Mouse (Mus musculus): ENCODE measurements around the gene Galnt2. TPM values are rescaled to one million over a fixed set of nuclear protein-coding genes. Genes with fewer than 3 reads are reported as not detected.

The Galnt2 gene
- total RNA-seq, 4 experiments from 2014 or later: 47.0 to 66.5 (median 54.4) TPM

DNA sequence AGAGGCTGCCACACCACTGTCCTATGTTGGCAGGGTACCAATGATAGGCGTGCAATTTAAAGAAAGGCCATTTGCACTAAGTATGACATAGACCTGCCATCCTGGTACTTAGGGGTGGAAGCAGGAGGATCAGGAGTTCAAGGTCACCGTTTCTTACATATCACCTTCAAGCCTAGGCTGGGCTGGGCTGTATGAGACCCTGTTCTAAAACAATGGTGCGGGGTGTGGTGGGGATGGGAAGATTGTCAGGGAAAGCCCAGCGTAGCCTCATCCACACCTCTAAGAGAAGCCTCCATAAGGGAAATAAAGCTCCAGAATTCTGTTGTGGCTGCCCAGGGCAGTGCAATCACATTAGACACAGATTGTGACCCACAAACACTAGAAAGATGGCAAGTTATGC lies 4.3 kb downstream of the Galnt2 start:
- DNase-seq: no peak

- DNase-seq: no peak
Measured at GRCm38 (mm10) chr8:124239350-124239749, 8.2 kb downstream of the Galnt2 start.

- DNase-seq: no peak
Measured at GRCm38 (mm10) chr8:124240932-124241331, 9.7 kb downstream of the Galnt2 start.

GRCm38 (mm10) chr8:124242208-124242607 lies 11.0 kb downstream of the Galnt2 start:
- DNase-seq: no peak

GRCm38 (mm10) chr8:124242913-124243312 lies 11.7 kb downstream of the Galnt2 start:
- DNase-seq: no peak

DNA sequence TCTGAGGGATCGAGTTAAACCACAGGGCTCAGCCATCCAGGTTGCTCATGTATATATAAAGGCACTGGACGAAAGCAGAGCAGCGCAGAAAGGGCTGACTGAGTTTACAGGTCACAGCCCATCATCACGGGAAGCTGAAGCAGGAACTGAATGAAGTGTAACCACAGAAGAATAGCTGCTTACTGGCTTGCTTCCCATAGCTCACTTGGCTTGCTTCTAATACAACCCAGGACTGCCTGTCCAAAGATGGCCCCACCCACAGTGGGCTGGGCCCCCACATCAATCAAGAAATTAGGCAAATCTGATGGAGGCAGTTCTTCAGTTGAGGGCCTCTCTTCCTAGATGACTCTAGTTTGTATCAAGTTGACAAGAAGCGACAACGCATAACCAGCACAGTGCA lies 16.4 kb downstream of the Galnt2 start:
- no peak for DNase-seq

- no peak for DNase-seq
Measured at GRCm38 (mm10) chr8:124248688-124249087, 17.5 kb downstream of the Galnt2 start.

DNA sequence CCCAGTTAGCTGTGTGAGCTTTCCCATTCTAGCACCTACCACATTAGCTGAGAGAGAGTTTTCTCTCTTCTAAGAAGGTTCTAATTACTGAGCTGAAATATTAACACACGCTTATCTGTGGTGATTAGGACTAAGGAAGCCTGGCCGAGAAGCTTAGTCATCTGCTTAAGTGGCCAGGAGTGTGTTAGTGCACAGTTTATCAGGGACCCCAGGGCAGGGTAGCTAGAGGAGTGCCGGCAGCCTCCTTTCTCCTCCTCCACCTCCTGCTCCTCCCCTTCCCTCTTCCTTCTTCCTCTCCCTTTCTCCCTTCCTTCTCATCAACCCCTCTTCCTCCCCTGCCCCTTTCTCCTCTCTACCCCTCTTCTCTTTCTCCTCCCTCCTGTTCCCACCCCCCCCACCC lies 19.1 kb downstream of the Galnt2 start:
- DNase-seq: no peak

GRCm38 (mm10) chr8:124250785-124251184 lies 19.6 kb downstream of the Galnt2 start:
- DNase-seq: peak; percentile 48

- no peak for DNase-seq
Measured at GRCm38 (mm10) chr8:124252533-124252950, 21.4 kb downstream of the Galnt2 start.

DNA sequence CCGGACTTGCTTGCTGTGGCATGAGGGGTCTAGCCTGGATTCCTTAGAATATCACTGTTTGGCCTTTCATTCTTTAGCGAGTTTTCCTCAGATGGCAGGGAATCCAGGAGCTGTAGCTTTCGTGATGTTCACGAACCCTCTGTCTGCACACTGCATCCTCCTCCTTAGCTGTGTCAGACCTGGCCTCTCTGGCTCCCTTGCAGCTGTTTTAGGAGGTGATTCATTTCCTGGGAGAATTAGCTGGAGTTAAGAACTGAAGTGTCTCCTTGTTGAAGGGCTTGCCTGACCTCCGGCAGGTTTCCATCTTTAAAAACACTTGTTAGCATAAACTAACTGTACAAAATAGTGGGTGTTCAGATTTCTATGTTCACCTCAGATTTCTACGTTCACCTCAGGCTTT lies 22.7 kb downstream of the Galnt2 start:
- no peak for DNase-seq

- DNase-seq: no peak
Measured at GRCm38 (mm10) chr8:124256841-124257240, 25.6 kb downstream of the Galnt2 start.

DNA sequence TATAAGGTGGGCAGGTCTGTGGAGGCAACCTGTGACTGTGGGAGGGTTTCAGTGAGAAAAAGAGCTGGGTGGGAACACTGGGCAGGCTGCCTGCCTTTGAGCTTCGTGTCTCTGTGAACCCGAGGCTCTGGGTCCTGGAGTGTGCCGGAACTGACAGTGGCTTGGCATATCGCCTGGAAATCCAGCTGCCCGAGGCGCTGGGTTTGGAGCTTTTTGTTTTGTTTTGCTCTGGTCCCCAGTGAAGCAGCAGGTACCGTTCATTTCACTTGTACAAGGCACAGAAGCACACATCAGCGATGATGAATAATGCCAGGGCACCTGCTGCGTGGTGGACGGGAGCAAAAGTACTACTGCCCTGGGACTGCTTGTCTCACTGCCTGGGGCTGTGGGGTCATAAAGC lies 26.2 kb downstream of the Galnt2 start:
- DNase-seq: peak; percentile 59

GRCm38 (mm10) chr8:124259146-124259545 lies 28.0 kb downstream of the Galnt2 start:
- no peak for DNase-seq

DNA sequence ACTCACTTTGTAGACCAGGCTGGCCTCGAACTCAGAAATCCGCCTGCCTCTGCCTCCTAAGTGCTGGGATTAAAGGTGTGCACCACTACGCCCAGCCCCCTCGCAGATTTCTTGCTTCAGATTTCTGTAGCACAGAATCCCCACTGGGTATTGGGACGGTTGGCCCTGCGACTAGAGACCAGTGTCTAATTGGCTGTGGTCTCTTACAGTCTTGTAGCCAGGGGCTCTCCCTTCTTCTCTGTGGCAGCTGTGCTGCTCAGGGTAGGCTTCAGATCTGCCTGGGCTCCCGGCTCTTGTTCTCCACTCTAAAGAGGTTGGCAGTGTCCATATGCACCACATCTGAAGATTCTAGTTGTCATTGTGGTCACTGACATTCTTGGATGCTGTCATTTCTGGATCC lies 28.7 kb downstream of the Galnt2 start:
- no peak for DNase-seq

DNA sequence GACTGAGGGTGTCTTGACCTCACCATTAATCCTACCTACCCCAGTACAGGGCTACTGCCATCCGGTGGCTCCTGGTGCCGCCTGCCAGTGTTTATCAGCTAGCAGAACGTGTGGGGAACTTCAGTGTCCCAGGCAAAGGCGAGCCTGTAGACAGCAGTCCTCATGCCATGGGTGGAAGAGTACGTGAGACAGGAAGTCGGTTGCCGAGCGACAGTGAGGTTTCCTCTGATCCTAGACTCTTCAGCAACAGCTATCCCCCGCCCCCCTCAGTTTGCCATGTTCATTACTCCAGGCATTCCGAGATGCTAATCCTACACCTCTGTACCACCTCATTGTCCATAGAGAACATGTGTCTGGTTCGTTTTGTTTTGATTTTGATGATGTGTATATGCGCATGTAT lies 29.2 kb downstream of the Galnt2 start:
- no peak for DNase-seq

DNA sequence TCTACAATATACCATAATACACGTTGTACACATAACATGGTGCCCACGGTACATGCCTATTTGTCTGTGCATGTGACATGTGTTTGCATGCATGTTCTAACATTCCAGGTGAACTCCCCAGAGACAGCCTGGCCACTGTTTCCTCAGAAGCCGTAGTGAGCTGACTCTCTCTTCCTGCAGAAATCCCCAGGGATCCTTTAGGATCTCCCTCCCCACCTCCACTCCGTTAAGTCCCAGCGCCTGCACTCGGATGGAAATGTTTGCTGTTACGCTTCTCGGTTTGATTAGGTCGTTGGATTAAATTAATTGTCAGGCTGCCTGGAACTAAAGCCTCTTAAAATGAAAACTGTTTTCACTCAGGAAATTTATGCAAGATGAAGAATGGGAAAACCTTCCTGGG lies 31.9 kb downstream of the Galnt2 start:
- DNase-seq: no peak

- no peak for DNase-seq
Measured at GRCm38 (mm10) chr8:124264032-124264431, 32.8 kb downstream of the Galnt2 start.

- no peak for DNase-seq
Measured at GRCm38 (mm10) chr8:124264671-124265070, 33.5 kb downstream of the Galnt2 start.

- DNase-seq: no peak
Measured at GRCm38 (mm10) chr8:124265130-124265529, 33.9 kb downstream of the Galnt2 start.

DNA sequence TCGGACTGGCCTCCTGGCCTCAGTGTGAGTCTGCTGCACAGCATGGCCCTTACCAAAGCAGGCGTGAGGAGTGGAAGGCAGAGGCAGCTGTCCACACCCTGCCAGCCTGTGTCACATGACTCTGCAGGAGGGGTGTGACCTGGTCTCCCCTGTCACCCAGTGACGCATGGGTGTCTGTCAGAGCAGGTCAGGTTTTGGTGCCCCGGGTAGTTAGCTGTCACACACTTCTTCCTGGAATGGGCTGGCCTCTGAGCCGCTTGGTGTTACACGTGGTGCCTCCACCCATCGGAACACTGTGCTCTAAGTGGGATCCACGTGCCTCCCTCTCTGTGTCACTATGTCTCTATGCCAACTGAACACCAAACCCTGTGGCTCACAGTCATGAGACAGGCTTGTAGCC lies 34.6 kb downstream of the Galnt2 start:
- peak; percentile 43 for DNase-seq

GRCm38 (mm10) chr8:124267206-124267605 lies 36.0 kb downstream of the Galnt2 start:
- DNase-seq: no peak

DNA sequence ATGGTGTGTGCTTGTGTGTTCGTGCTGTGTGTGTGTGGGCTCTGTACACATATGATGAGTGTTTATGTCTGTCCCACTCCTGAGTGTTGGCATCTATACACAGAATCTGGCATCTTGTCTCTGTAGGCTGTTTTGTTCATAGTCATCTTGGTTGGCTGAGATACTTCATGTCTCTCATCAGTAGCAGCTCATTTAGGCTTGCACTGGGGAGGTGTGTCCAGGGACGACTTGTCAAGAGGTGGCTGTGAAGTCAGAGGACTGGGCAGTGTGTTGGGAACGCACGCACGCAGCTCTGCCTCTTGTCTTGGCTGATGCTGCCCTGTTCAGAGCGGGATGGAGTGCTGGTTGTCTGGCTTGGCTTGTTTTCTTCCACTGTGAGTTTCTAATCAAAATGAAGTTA lies 39.3 kb downstream of the Galnt2 start:
- DNase-seq: no peak

GRCm38 (mm10) chr8:124270904-124271303 lies 39.7 kb downstream of the Galnt2 start:
- no peak for DNase-seq

GRCm38 (mm10) chr8:124271518-124271917 lies 40.3 kb downstream of the Galnt2 start:
- DNase-seq: no peak

- no peak for DNase-seq
Measured at GRCm38 (mm10) chr8:124272792-124273191, 41.6 kb downstream of the Galnt2 start.
